Mouse (Mus musculus) heart, postnatal 14 days (tissue): ENCODE results near the gene Flt1. TPM values are rescaled to one million over a fixed set of nuclear protein-coding genes. Genes with fewer than 3 reads are reported as not detected.
A peak's percentile ranks its signal among the peaks of the same experiment; 100 is the strongest.
"Not testable (repeated sequence)": the region's sequence is repeated elsewhere in the genome, so short reads cannot be mapped to it uniquely, and the experiment has no call there.

Experiments
- DNase-seq, 2 experiments: peaks; one replicate each; pipeline ENCODE4 v3.0.0; 2021 to 2022
- intact Hi-C: fragments of 180-260 bp; cut with DNase I; formaldehyde crosslinking; loops from one replicate; pipeline ENCODE4 v1.15.1; 2025
- total RNA-seq, 2 experiments: library from RNA; stranded (reverse); gene quantifications; 2 replicates each; pipeline ENCODE4 v1.2.3; 2021

The Flt1 gene
- total RNA-seq, 2 experiments from 2014 or later: 62.5 to 63.6 TPM

GRCm38 (mm10) chr5:147577003-147577402 is 148.8 kb downstream of the Flt1 start:
- intact Hi-C loops: no loop called here
- DNase-seq: no peak

GRCm38 (mm10) chr5:147574517-147574916 is 151.3 kb downstream of the Flt1 start:
- intact Hi-C loops: no loop called here
- peak; percentile 25 to 43 for DNase-seq

GRCm38 (mm10) chr5:147573555-147573954 is 152.3 kb downstream of the Flt1 start:
- intact Hi-C loops: no loop called here
- no peak for DNase-seq

- intact Hi-C loops: no loop called here
Observed at GRCm38 (mm10) chr5:147572695-147573094, 153.1 kb downstream of the Flt1 start.

GRCm38 (mm10) chr5:147566335-147566734 is 159.5 kb downstream of the Flt1 start:
- no peak for DNase-seq
- intact Hi-C loops: no loop called here

More at GRCm38 (mm10) chr5:147572695-147573094, 153.1 kb downstream of the Flt1 start:
- no peak for DNase-seq

- intact Hi-C loops: no loop called here
- DNase-seq: no peak
Observed at GRCm38 (mm10) chr5:147565444-147565843, 160.4 kb downstream of the Flt1 start.

GRCm38 (mm10) chr5:147564140-147564590 is 161.6 kb downstream of the Flt1 start:
- DNase-seq: no peak

GRCm38 (mm10) chr5:147563511-147564139 is 162.2 kb downstream of the Flt1 start:
- intact Hi-C loops: no loop called here
- DNase-seq: no peak

More at GRCm38 (mm10) chr5:147564140-147564590, 161.6 kb downstream of the Flt1 start:
- intact Hi-C loops: no loop called here

- intact Hi-C loops, DNase-seq: not testable (repeated sequence)
Observed at GRCm38 (mm10) chr5:147557641-147558040, 168.2 kb downstream of the Flt1 start.

- intact Hi-C loops: no loop called here
- no peak for DNase-seq
Observed at GRCm38 (mm10) chr5:147551879-147552627, 173.8 kb downstream of the Flt1 start.

- DNase-seq: no peak
- intact Hi-C loops: no loop called here
Observed at GRCm38 (mm10) chr5:147549016-147549755, 176.6 kb downstream of the Flt1 start.

- DNase-seq: peak in 1 of 2 experiments; percentile 16
- intact Hi-C loops: no loop called here
Observed at GRCm38 (mm10) chr5:147545731-147546241, 180.0 kb downstream of the Flt1 start.

GRCm38 (mm10) chr5:147542291-147542690 is 183.5 kb downstream of the Flt1 start:
- intact Hi-C loops: loop anchor here (5.0 kb wide), 1 partner anchor 110 kb away; the partner anchor contains the start of gene Pan3
- DNase-seq: no peak

- DNase-seq: no peak
- intact Hi-C loops: loop anchor here (5.0 kb wide), 1 partner anchor 108 kb away; the partner anchor contains the start of gene Pan3
Observed at GRCm38 (mm10) chr5:147539815-147540214, 186.0 kb downstream of the Flt1 start.

- no peak for DNase-seq
- intact Hi-C loops: no loop called here
Observed at GRCm38 (mm10) chr5:147539409-147539808, 186.4 kb downstream of the Flt1 start.

- no peak for DNase-seq
- intact Hi-C loops: no loop called here
Observed at GRCm38 (mm10) chr5:147532031-147532430, 193.8 kb downstream of the Flt1 start.

GRCm38 (mm10) chr5:147527788-147528187 is 198.0 kb downstream of the Flt1 start:
- no peak for DNase-seq
- intact Hi-C loops: no loop called here

GRCm38 (mm10) chr5:147527006-147527405 is 198.8 kb downstream of the Flt1 start:
- intact Hi-C loops: no loop called here
- DNase-seq: no peak
